Mouse (Mus musculus): ENCODE data around the gene Tmprss13.
A peak's percentile ranks its signal among the peaks of the same experiment; 100 is the strongest.

Tmprss13 gene

GRCm38 (mm10) chr9:45380411-45381251 is 61.7 kb downstream of the Tmprss13 start:
- peak; percentile 55 to 81 for DNase-seq (ENCODE audit: inconsistent age in 2 of 2, low spot score in 1 of 2)

DNA sequence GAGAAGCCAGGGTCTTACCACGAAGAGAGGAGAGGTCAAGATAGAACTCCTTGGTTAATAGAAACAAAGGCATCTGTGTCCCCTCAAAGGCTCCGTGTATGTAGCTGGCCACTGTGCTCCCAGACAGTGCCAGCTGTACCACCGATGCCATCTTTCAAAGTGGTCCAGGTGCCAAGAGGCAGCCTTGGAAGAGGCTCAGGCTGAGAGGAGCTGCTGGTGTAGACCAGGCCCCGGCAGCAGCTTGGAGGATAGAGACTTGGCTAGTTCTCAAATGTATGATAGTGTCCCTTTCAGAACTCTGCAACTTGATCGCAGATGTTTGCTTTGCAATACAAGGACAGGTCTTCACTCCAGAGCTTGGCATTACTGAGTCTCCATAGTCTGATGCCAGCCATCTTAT is 63.4 kb downstream of the Tmprss13 start:
- DNase-seq (ENCODE audit: inconsistent age in 2 of 2, low spot score in 1 of 2), result no peak

- DNase-seq (ENCODE audit: inconsistent age in 2 of 2, low spot score in 1 of 2), result no peak
Observed at GRCm38 (mm10) chr9:45382834-45383233, 63.9 kb downstream of the Tmprss13 start.

- no peak for DNase-seq (ENCODE audit: inconsistent age in 2 of 2, low spot score in 1 of 2)
Observed at GRCm38 (mm10) chr9:45383883-45384282, 65.0 kb downstream of the Tmprss13 start.

- no peak for DNase-seq (ENCODE audit: inconsistent age in 2 of 2, low spot score in 1 of 2)
Observed at GRCm38 (mm10) chr9:45386698-45387097, 67.8 kb downstream of the Tmprss13 start.

DNA sequence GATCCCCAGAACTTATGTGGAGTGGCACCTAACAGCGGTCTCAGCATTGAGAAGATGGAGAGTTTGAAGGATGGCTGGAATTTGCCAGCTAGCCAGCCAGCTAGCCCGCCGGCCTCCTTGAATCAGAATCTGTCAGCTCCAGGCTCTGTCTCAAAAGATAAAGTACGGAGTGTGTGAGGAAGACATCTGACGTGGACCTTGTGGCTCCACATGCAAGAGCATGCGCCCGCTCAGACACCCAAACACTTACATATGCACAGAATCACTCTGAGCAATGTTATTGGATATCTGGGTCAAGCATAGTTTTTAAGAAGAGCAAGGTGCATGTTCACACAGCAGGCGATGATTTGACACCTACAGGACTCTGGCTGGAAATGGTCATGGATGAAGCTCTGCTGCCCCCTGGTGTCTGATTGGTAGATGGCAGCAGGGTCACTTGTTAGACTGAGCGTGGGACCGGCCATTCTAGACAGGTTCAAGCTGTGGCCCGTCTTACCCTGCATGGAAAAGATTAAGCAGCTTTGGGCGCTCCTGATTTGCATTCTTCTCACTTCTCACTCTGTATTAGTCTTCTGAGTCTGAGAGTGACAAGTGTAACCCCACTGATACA is 69.6 kb downstream of the Tmprss13 start:
- DNase-seq (ENCODE audit: inconsistent age in 2 of 2, low spot score in 1 of 2), result peak; percentile 84 to 96

DNA sequence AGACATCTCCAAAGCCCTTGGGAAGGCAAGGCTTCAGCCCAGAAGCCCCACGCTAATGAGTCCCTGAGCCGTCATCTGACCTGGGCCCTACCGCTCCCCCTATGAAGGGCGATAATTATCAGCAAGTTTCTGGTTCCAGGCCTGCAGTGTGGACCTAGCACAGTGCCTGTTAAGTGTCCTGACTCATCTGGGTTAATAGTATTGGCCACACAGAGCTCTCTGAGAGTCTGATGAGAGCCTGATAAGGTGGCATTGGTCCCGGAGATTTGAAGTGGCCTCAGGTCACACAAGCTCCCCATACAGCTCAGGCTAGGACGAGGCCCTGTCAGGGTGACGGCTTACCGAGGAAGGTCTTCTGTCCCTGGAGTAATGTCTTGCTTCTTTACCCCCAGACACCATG is 70.7 kb downstream of the Tmprss13 start:
- DNase-seq (ENCODE audit: inconsistent age in 2 of 2, low spot score in 1 of 2), result peak; percentile 26 to 56

DNA sequence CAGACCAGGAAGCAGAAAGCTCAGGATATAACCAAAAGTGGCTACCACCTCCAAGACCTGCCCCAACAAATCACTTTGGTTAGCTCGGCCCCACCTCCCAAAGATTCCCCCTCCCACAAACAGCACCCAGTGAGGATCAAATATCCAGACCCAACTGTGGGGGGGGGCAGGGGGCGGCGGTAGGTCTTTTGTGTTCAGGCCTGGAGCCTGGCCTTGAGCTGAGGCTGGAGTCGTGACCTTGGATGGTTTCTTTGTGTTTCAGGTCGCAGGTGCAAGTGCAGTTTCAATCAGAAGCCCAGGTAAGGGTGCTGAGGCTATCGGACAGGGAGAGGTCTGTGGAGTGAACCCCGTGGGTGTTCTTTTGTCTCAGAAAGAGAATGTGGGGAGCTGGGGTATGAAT is 72.4 kb downstream of the Tmprss13 start:
- no peak for DNase-seq (ENCODE audit: inconsistent age in 2 of 2, low spot score in 1 of 2)

DNA sequence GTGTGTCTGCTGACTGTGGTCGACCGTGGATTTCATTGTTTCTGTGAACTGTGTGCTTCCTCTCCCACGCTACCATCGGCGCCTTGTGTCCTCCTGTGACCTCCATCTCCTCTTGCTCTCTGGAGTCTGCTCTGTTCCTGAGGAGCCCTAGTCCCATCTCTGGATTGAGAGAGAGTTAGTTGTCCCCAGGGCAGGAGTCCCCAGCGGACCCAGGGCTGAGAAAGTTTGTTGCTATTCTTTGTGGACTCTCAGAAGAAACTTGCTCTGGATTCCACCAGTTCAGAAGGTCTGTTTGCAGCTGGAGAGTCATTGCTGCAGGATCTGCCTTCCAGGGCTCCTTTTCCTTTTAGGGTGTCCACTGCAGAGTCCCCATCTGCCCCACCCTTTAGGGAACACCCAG is 76.3 kb downstream of the Tmprss13 start:
- DNase-seq (ENCODE audit: inconsistent age in 2 of 2, low spot score in 1 of 2), result no peak

GRCm38 (mm10) chr9:45395796-45396195 is 76.9 kb downstream of the Tmprss13 start:
- no peak for DNase-seq (ENCODE audit: inconsistent age in 2 of 2, low spot score in 1 of 2)

Measured in adrenal gland, adult (tissue).